Mouse (Mus musculus): ENCODE data around the gene Fbxl15. TPM values are rescaled to one million over a fixed set of nuclear protein-coding genes. Genes with fewer than 3 reads are reported as not detected.

Fbxl15 gene
- polyA plus RNA-seq, 1 experiment = 42.8 TPM

- Histone ChIP-seq H3K4me3 (ENCODE audit: insufficient read depth, low read length) (no peak overlapping the region), H3K27ac (ENCODE audit: insufficient read depth, low read length) (no peak overlapping the region), H3K4me1 (ENCODE audit: control insufficient read depth, insufficient read depth, low read length) (peaks cover 1% of the 10 kb centered on the region; the same call in 1 of the 2 replicates)
- no peak for TF ChIP-seq POLR2A (IDR thresholded peaks at IDR 0.05; ENCODE audit: extremely low read depth, insufficient read depth, low read length)
- TF ChIP-seq CTCF (IDR thresholded peaks at IDR 0.05; ENCODE audit: extremely low read depth, insufficient read depth, low read length) = no peak
These were observed 13.8 kb upstream of the Fbxl15 start for GRCm38 (mm10) chr19:46314151-46314601.

GRCm38 (mm10) chr19:46314872-46315742, 12.9 kb upstream of the Fbxl15 start:
- H3K27ac ChIP-seq (ENCODE audit: insufficient read depth, low read length) = no peak overlapping the region
- peaks cover 5% of the 10 kb centered on the region for H3K4me1 ChIP-seq (ENCODE audit: control insufficient read depth, insufficient read depth, low read length)
- H3K4me3 ChIP-seq (ENCODE audit: insufficient read depth, low read length) = no peak overlapping the region
- TF ChIP-seq POLR2A (IDR thresholded peaks at IDR 0.05; ENCODE audit: extremely low read depth, insufficient read depth, low read length) (no peak), CTCF (IDR thresholded peaks at IDR 0.05; ENCODE audit: extremely low read depth, insufficient read depth, low read length) (no peak)

DNA sequence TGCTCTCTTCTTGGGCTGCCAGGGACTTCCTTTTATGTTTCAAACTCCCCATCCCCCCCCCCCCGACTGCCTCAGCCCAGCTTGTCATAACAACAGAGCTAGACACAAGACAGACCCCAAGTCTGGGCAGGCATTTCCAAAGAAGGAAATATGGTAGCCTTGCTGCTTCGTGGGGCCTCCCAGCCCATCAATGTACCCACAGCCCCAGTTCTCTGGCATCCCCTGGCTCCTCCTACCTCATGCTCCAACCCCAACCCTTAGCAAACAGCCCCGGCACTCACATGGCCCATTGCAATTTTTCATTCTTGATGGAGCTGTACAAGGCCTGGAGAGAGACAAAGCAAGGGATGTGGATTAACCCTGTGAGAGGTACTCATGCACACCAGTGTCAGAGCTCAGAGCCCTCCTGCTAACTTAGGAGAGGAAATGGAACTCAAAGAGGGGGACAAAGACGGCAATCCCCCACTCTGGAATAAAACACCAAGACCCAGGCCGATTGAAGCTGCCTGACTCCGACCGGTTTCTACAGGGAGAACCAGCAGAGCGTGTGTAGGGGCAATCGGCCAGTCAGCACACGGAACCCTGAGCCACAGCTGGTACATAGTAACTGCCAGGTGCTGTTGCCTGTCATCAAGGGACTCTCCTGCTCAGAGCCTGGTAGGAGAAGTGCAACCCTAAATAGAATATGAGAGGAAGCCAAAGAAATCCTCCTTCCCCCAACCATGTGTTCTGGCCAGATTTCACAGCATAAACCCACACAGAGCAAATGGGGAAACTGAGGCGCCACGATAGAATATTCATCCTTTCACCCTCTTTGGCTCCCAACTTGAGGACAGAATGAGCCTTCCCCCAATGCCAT, 12.0 kb upstream of the Fbxl15 start:
- Histone ChIP-seq H3K4me1 (ENCODE audit: control insufficient read depth, insufficient read depth, low read length) (peaks cover 5% of the 10 kb centered on the region), H3K4me3 (ENCODE audit: insufficient read depth, low read length) (peak overlapping the region; percentile 85), H3K27ac (ENCODE audit: insufficient read depth, low read length) (no peak overlapping the region)
- no peak for TF ChIP-seq POLR2A (IDR thresholded peaks at IDR 0.05; ENCODE audit: extremely low read depth, insufficient read depth, low read length)
- no peak for TF ChIP-seq CTCF (IDR thresholded peaks at IDR 0.05; ENCODE audit: extremely low read depth, insufficient read depth, low read length)

DNA sequence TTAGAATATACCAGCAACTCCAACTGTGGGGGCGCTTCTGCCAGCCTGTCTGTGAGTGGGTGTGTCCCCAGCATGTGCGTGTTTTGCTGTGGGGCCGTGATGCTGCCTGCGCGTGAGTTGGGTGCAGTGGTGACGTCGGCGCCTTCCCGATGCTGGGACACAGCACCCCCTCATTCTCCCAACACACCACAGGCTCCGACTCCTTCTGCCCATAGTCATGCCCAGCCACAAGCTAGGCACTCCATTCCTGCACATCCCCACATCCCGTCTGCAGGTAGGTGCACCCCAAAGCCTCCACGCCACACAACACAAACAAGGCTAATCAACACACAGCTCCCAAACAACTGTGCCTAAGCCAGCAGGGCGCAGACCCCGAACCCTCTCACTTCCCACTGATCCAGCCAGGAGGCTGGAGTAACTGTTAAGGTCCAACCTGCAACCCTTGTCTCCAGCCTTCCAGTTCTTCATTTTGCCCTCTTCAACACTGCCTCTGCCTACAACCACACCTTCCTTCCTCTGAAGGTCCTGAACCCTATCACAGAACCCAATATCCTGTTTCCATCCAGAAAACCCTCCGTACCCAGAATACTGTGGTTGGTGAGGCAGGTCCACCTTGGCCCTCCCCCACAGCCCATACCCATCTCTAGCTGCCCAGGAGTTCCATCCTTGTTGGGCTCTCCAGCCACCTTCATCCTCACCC, 11.0 kb upstream of the Fbxl15 start:
- H3K4me3 ChIP-seq (ENCODE audit: insufficient read depth, low read length) = peak overlapping the region; percentile 85
- H3K27ac ChIP-seq (ENCODE audit: insufficient read depth, low read length) = peak overlapping the region; percentile 71
- TF ChIP-seq CTCF (IDR thresholded peaks at IDR 0.05; ENCODE audit: extremely low read depth, insufficient read depth, low read length) (no peak), POLR2A (IDR thresholded peaks at IDR 0.05; ENCODE audit: extremely low read depth, insufficient read depth, low read length) (peak; percentile 95)
- peaks cover 7% of the 10 kb centered on the region for H3K4me1 ChIP-seq (ENCODE audit: control insufficient read depth, insufficient read depth, low read length)

- TF ChIP-seq CTCF (IDR thresholded peaks at IDR 0.05; ENCODE audit: extremely low read depth, insufficient read depth, low read length) (no peak), POLR2A (IDR thresholded peaks at IDR 0.05; ENCODE audit: extremely low read depth, insufficient read depth, low read length) (no peak)
- Histone ChIP-seq H3K4me1 (ENCODE audit: control insufficient read depth, insufficient read depth, low read length) (peaks cover 9% of the 10 kb centered on the region), H3K27ac (ENCODE audit: insufficient read depth, low read length) (peak overlapping the region; percentile 71), H3K4me3 (ENCODE audit: insufficient read depth, low read length) (peak overlapping the region; percentile 85)
These were observed 10.5 kb upstream of the Fbxl15 start for GRCm38 (mm10) chr19:46317546-46317885.

DNA sequence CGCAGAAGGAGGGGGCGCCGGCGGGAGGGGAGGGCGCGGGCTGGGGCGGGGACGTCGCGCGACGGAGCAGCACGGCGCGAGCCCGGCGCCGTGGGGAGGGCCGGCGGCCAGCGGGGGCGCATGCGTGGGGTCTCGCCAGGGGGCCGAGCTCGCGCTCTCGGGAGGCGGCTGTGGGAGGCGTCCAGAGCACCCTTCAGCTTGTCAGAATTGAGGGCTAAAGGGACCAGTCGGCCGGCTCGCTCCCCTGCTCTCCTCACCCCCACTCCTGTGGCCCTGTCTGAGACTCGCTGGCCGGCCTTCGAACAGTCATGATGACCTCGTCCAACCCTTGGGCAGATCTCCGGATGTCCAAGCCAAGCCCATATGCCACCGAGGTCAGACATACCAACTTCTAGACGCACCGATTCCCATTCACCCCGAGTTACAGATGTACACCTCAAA, 9.9 kb upstream of the Fbxl15 start:
- Histone ChIP-seq H3K27ac (ENCODE audit: insufficient read depth, low read length) (peak overlapping the region; percentile 95), H3K4me1 (ENCODE audit: control insufficient read depth, insufficient read depth, low read length) (peaks cover 11% of the 10 kb centered on the region), H3K4me3 (ENCODE audit: insufficient read depth, low read length) (peak overlapping the region; percentile 85)
- TF ChIP-seq CTCF (IDR thresholded peaks at IDR 0.05; ENCODE audit: extremely low read depth, insufficient read depth, low read length) (no peak), POLR2A (IDR thresholded peaks at IDR 0.05; ENCODE audit: extremely low read depth, insufficient read depth, low read length) (peak; percentile 44; the same call in 1 of the 2 replicates)

DNA sequence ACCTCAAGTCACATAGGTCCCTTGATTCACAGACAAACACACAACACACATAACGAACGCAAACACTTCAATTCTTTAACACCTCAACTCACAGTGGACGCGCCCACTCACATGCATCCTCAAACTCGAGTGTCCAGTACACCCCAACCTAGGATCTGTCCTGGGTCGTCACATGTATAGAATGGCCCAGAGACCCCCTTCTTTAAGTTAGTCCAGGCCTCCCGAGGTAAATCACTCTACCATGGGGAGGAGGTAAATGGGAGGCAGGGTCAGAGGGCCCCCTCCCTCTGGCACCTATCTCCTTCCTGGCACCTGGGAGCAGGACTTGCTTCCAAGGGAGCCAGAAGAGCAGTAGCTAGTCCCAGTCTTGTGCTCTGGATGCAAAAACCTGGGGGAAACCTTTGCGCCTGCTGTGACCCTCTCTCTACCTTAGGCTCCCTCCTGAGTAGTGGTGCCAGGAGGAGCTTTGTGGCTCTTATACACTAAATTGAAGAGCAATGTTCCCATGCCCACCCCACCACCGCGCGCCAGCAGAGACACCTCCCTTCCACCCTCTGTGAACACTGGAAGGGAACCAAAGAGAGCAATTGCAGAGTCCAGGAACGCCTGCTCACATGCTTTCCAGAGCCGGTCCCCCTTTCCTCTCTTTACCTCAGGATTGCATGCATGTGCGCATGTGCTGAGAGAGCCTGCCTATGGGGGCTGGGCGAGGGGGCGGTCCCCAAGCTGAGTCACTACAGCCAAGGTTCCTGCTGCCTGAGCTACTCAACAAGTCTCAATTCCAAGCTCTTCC, 9.2 kb upstream of the Fbxl15 start:
- TF ChIP-seq POLR2A (IDR thresholded peaks at IDR 0.05; ENCODE audit: extremely low read depth, insufficient read depth, low read length) = peak; percentile 70
- no peak for TF ChIP-seq CTCF (IDR thresholded peaks at IDR 0.05; ENCODE audit: extremely low read depth, insufficient read depth, low read length)
- peak overlapping the region; percentile 85 for H3K4me3 ChIP-seq (ENCODE audit: insufficient read depth, low read length)
- peaks cover 11% of the 10 kb centered on the region for H3K4me1 ChIP-seq (ENCODE audit: control insufficient read depth, insufficient read depth, low read length)
- peak overlapping the region; percentile 95 for H3K27ac ChIP-seq (ENCODE audit: insufficient read depth, low read length)

- TF ChIP-seq CTCF (IDR thresholded peaks at IDR 0.05; ENCODE audit: extremely low read depth, insufficient read depth, low read length) = no peak
- no peak for TF ChIP-seq POLR2A (IDR thresholded peaks at IDR 0.05; ENCODE audit: extremely low read depth, insufficient read depth, low read length)
- 0 out of 2 replicates have a peak overlapping the region, but pooled peaks have one; percentile 14 for H3K27ac ChIP-seq (ENCODE audit: insufficient read depth, low read length)
- no peak overlapping the region for H3K4me3 ChIP-seq (ENCODE audit: insufficient read depth, low read length)
- peaks cover 11% of the 10 kb centered on the region for H3K4me1 ChIP-seq (ENCODE audit: control insufficient read depth, insufficient read depth, low read length)
These were observed 7.8 kb upstream of the Fbxl15 start for GRCm38 (mm10) chr19:46320076-46320785.

Data from cortical plate, adult 2 months (tissue).